Mouse (Mus musculus): Measurements from ENCODE around the gene Irf1.

The Irf1 gene

DNA sequence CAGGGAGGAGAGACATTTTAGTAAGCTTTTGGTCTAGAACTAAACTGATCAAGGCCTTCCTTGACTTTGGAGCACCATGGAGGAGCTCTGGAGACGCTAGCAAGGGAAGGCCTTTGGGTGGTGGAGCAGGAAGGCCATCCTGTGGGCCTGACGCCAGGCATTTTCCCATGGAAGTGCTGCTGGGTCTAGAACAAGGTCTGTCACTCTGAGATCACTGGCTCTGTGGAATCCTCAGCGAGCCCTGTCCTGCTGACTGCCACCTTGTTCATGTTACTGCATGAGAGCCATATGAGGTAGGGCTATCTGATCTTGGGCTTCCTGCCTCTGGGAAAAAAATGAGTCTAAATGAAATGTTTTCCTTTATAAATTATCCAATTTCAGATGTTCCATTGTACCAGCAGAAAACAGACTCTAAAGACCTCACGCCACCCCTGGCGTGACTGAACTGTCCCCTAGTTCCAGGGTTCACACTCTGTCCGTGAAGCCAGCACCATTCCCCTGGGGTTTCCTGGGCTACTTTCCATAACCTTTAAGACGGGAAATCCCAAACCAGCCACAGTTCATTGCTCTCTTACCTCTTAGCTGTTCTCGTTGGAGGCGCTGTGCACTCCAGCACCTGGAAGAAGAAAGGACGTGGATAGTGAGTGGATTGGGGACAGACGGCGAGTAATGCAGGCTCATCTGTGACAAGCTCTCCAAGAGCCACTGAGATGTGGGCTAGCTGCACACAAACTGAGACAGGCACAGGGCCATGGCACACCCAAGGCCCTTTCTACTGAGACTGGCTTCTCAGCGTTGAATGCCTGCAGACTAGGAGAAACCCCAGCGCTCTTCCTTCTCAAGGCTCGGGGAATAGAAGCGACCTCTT, 43.4 kb downstream of the Irf1 start:
- peak; percentile 84 to 90 for DNase-seq

DNA sequence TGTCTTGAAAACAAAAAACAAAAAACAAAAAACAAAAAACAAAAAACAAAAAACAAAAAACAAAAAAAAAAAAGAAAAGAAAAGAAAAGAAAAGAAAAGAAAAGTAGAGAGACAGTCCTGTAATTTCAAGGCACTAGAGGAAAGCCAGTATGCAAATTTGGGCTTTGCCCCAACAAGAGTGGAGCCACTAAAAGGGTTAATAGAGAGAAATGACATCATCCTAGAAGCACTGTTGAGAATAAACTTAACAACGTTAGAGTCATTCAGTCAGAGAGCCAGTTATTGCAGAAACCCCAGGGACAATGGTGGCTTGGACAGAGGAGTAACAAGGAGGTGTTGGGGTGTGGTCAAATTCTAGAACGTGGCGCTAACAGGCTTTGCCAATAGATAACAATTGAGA, 45.0 kb downstream of the Irf1 start:
- no peak for DNase-seq

DNA sequence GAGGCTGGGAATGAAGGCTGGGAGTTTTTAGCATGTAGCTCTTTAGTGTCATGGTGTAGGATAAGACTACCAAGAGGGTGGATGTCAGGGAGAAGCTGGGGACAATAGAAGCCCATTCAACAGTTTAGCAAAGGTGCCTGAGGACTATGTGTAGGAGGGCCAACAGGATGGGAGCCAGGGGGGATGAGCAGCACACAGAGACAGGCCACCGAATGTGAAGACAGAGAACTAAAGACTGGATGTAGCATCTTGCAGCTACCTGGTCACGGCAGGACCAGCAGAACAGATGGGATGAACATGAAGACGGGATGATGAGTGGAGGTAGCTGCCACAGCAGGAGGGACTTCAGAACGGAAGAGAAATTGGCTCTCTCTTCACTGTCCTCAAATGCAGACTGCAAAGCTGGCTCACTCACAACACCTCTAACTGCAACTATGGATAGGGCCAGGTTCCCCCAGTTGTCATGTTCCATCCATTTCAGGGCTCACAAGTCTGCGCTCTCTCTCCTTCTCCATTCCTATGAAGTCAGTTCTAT, 47.1 kb downstream of the Irf1 start:
- DNase-seq, result no peak

DNA sequence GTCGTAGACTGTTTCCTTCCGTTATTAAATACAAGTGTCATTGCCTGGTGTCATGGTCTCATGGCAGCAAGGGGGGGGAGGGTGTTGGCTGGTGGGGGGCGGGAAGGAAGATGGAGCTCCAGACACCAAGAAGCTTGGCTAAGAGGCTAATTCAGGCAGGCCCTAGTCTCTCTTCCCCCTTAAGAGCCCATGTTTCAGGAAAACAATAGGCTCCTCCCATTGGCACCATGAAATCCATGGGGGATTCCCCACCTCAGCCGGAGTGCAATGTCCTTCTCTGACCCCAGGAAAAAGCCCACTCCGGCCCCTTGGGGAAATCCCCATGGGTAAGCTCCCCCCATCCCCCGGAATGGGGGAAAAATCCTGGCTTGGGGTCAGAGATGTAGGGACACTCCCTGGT, 49.0 kb downstream of the Irf1 start:
- peak; percentile 51 to 74 for DNase-seq

DNA sequence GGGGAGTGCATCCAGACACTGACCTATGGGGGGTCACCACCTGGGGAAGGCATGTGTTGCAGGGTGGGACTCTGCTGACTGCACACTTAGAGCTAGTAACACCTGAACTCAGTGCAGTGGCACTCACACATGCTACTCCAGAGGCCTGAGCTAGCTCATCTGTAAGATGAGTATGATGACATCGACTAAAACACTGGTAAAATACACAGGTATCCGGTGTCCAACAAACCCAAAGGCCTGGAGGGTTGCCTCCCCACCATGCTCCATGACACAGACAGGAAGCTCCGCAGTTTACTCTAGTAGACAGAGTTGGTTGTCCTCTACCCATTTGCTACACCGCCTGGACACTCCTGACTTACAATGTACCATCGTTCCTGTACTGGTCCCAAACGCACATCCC, 49.7 kb downstream of the Irf1 start:
- DNase-seq, result no peak

DNA sequence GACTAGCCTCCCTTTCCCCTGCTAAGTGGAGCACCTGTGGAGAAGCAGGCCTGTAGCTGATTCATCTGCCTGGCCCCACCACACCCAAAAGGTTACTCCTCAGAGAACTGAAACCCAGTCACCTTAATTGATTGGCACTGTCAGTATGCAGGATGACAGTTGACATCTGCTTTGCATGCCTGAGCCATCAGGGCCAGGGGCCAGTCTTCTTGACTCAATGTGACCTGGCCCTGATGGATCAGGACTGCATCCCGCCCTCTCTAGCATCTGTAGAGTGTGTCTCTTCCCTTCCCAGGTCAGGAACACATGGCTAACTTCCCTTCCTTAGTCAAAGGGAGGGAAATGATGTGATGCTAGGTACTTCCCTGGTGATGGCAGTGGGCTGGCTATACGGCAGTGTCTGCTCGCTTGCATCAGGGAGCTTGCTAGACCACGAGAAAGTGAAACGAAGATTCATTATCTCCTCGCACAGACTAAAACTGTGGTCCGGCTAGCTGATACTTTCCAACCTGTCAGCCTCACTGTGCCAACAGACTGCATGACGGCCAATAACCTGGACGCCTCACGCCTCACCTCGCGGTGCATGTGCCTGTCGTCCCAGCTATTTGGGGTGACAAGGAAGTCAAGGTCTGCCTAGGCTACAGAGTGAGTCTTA, 50.8 kb downstream of the Irf1 start:
- no peak for DNase-seq

DNA sequence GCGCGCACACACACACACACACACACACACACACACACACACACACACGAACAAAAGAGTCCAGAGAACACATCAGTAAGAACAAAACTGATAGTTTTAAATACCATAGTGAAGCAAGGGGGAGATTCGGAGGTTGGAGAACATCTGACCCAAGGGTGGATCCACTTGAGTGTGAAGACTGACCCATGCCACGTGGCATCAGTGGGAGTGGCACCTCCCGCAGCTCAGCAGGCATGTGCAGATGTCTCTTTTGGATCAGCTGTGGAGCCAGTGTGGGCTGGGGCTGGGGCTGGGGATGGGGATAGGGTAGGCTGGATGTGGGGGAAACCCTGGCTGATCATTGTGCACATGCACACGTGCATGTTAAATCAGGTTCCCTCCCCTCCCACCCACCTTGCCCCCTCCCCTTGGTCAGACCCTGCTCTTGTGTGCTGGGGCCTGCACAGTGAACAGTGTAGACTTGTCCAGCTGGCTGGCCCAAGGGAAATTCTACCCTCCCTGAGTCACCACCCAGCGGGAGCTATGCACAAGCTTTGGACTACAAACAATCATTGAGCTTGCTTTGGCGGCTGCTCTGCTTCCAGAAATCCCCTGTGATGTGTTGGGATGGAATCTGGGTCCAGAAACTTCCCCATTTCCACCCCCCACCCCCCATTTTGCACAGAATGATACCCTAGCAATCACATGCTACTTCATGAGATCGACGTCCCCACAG, 51.6 kb downstream of the Irf1 start:
- no peak for DNase-seq

DNA sequence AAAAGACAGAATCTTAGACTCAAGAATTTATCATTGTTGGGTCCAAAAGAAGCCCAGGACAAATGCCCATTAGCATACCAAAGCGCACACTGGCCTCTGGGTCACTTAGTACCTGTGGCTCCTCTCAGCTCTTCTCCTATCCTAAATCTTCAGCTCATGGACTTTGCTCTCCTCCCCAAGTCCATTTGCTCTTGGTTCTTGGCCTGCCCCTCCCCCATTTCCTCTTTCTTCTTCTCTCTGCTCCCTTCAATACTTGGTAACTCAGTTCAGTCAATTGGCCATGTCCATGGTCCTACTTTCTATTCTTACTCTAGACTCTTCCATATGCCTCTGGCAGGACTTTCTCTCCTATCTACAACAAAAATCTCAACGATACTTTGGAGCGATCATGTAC, 52.1 kb downstream of the Irf1 start:
- DNase-seq, result peak in 1 of 2 experiments; percentile 27

DNA sequence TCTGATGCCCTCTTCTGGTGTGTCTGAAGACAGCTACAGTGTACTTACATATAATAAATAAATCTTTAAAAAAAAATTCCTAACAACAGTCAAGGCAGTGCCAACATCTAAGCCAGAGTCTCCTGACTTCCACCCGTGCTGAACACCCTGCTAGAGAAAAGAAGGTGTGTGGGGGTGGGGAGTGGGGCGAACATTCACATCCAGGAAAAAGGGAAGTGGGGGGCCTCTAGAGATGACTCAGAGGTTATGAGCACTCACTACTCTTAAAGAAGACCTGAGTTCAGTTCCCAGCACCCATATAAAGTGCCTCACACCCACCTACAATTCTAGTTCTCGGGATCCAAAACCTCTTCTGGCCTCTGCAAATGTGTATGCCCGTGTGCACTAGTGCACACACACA, 55.6 kb downstream of the Irf1 start:
- peak in 1 of 2 experiments; percentile 32 for DNase-seq
